Mouse (Mus musculus): Measurements from ENCODE around the gene Wwc2.

Wwc2 gene

GRCm38 (mm10) chr8:47941028-47941427 lies 49.7 kb downstream of the Wwc2 start:
- DNase-seq (ENCODE audit: extremely low spot score, low read depth, low spot score), result no peak

GRCm38 (mm10) chr8:47939933-47940870 lies 50.5 kb downstream of the Wwc2 start:
- DNase-seq (ENCODE audit: extremely low spot score, low read depth, low spot score), result no peak

- DNase-seq (ENCODE audit: extremely low spot score, low read depth, low spot score), result no peak
Observed at GRCm38 (mm10) chr8:47939217-47939616, 51.5 kb downstream of the Wwc2 start.

GRCm38 (mm10) chr8:47936386-47936785 lies 54.3 kb downstream of the Wwc2 start:
- no peak for DNase-seq (ENCODE audit: extremely low spot score, low read depth, low spot score)

- no peak for DNase-seq (ENCODE audit: extremely low spot score, low read depth, low spot score)
Observed at GRCm38 (mm10) chr8:47935461-47935860, 55.3 kb downstream of the Wwc2 start.

GRCm38 (mm10) chr8:47933087-47933486 lies 57.6 kb downstream of the Wwc2 start:
- no peak for DNase-seq (ENCODE audit: extremely low spot score, low read depth, low spot score)

GRCm38 (mm10) chr8:47932028-47932790 lies 58.5 kb downstream of the Wwc2 start:
- DNase-seq (ENCODE audit: extremely low spot score, low read depth, low spot score), result peak; percentile 28

- DNase-seq (ENCODE audit: extremely low spot score, low read depth, low spot score), result no peak
Observed at GRCm38 (mm10) chr8:47931371-47931770, 59.4 kb downstream of the Wwc2 start.

GRCm38 (mm10) chr8:47929615-47930014 lies 61.1 kb downstream of the Wwc2 start:
- DNase-seq (ENCODE audit: extremely low spot score, low read depth, low spot score), result no peak

- no peak for DNase-seq (ENCODE audit: extremely low spot score, low read depth, low spot score)
Observed at GRCm38 (mm10) chr8:47928604-47929185, 62.0 kb downstream of the Wwc2 start.

- no peak for DNase-seq (ENCODE audit: extremely low spot score, low read depth, low spot score)
Observed at GRCm38 (mm10) chr8:47924921-47925320, 65.8 kb downstream of the Wwc2 start.

GRCm38 (mm10) chr8:47922816-47923215 lies 67.9 kb downstream of the Wwc2 start:
- DNase-seq (ENCODE audit: extremely low spot score, low read depth, low spot score), result no peak

- no peak for DNase-seq (ENCODE audit: extremely low spot score, low read depth, low spot score)
Observed at GRCm38 (mm10) chr8:47922011-47922410, 68.7 kb downstream of the Wwc2 start.

GRCm38 (mm10) chr8:47920575-47921144 lies 70.1 kb downstream of the Wwc2 start:
- DNase-seq (ENCODE audit: extremely low spot score, low read depth, low spot score), result no peak

GRCm38 (mm10) chr8:47917060-47918035 lies 73.4 kb downstream of the Wwc2 start:
- no peak for DNase-seq (ENCODE audit: extremely low spot score, low read depth, low spot score)

GRCm38 (mm10) chr8:47915521-47915920 lies 75.2 kb downstream of the Wwc2 start:
- no peak for DNase-seq (ENCODE audit: extremely low spot score, low read depth, low spot score)

GRCm38 (mm10) chr8:47914946-47915345 lies 75.8 kb downstream of the Wwc2 start:
- DNase-seq (ENCODE audit: extremely low spot score, low read depth, low spot score), result no peak

- DNase-seq (ENCODE audit: extremely low spot score, low read depth, low spot score), result no peak
Observed at GRCm38 (mm10) chr8:47914161-47914560, 76.6 kb downstream of the Wwc2 start.

GRCm38 (mm10) chr8:47913621-47914020 lies 77.1 kb downstream of the Wwc2 start:
- no peak for DNase-seq (ENCODE audit: extremely low spot score, low read depth, low spot score)

GRCm38 (mm10) chr8:47909681-47910080 lies 81.0 kb downstream of the Wwc2 start:
- no peak for DNase-seq (ENCODE audit: extremely low spot score, low read depth, low spot score)
